In the genomic region with DNA sequence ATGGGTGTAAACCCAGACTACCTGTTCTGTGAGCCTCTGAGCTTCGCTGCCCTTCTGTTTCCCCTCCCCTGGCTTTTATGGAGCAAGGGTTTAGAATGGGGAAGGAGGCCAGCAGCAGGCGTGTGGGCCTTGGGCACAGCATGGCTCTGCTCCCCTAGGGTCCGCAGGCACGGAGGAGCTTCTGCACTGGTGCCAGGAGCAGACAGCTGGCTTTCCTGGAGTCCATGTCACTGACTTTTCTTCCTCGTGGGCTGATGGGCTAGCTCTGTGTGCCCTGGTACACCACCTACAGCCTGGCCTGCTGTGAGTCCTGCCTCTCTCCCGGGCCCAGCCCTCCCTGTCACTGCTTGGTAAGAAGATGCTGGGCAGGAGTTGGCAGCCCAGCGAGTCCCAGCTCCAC, we compare ENCODE assay signal across 20 mouse cellular contexts. TPM values are rescaled to one million over a fixed set of nuclear protein-coding genes. Genes with fewer than 3 reads are reported as not detected.
"Had no signal": no experiment of that assay in that cellular context is flagged by ENCODE, and none has a peak within 500 bp of the region (broad histone marks: within the 10 kb centered on the region; RNA-seq: fewer than 3 reads in every experiment).

No protein-coding gene starts in this region.

- ATAC-seq: liver, embryonic 12.5 days; midbrain, embryonic 16.5 days had no signal

- H3K9me3 ChIP-seq: kidney, embryonic 15.5 days; limb, embryonic 10.5 days; limb, embryonic 13.5 days; liver, embryonic 12.5 days; liver, embryonic 15.5 days; lung, embryonic 15.5 days; megakaryocyte, embryonic 14.5 days had no signal

- H3K9ac ChIP-seq: kidney, embryonic 15.5 days; limb, embryonic 13.5 days; liver, embryonic 12.5 days; liver, embryonic 15.5 days; lung, embryonic 15.5 days had no signal

- H3K27me3 ChIP-seq: kidney, embryonic 15.5 days; limb, embryonic 13.5 days; lung, embryonic 15.5 days had no signal

- H3K27ac ChIP-seq: kidney, embryonic 15.5 days; left cerebral cortex, adult 2 months; limb, embryonic 10.5 days; limb, embryonic 13.5 days; liver, embryonic 12.5 days; liver, embryonic 15.5 days; lung, embryonic 15.5 days had no signal

- DNase-seq: kidney, postnatal 10 days; kidney, postnatal 36 days; layer of hippocampus, postnatal 36 days; liver; lung, adult 18-20 months; lung, postnatal 10 days; lung, postnatal 36 days; thymus, adult 18-20 months; thymus, postnatal 36 days had no signal

- H3K4me2 ChIP-seq: kidney, embryonic 15.5 days; limb, embryonic 13.5 days; liver, embryonic 15.5 days; lung, embryonic 15.5 days; midbrain, embryonic 11.5 days had no signal

- H3K4me3 ChIP-seq: kidney, embryonic 15.5 days; left cerebral cortex, adult 2 months; limb, embryonic 10.5 days; limb, embryonic 13.5 days; liver, embryonic 12.5 days; liver, embryonic 15.5 days; lung, embryonic 15.5 days; megakaryocyte, embryonic 14.5 days had no signal

RNA-seq across cellular contexts. Expression of a gene that starts 7.8 kb away (rescaled TPM):
- polyA plus RNA-seq: liver, embryonic 12.5 days; spleen, adult 2 months had no signal
